Mouse (Mus musculus) stomach, embryonic 15.5 days (tissue): Measurements from ENCODE around the gene Nrros. TPM values are rescaled to one million over a fixed set of nuclear protein-coding genes. Genes with fewer than 3 reads are reported as not detected.
A peak's percentile ranks its signal among the peaks of the same experiment; 100 is the strongest.

ENCODE experiments used
- ATAC-seq: fragments of 200-750 bp; cut with Nextera tagmentation; 2 replicates; pipeline ENCODE4 v1.8.0; 2017; ENCODE audit warnings: low read depth, moderate number of reproducible peaks, moderate TSS enrichment; ENCODE audit not compliant: insufficient read depth, low FRiP score
- H3K27ac ChIP-seq: fragments of 300-500 bp; sonication (generic); 2 replicates; pipeline ENCODE4 v1.5.1; 2015; ENCODE audit warnings: mild to moderate bottlenecking, inconsistent platforms
- H3K27me3 ChIP-seq: fragments of 300-500 bp; sonication (generic); replicated peaks from 2 replicates; pipeline ENCODE4 v1.6.1; 2015; ENCODE audit warnings: inconsistent platforms
- H3K36me3 ChIP-seq: fragments of 300-500 bp; sonication (generic); 2 replicates; pipeline ENCODE4 v1.6.1; 2015; ENCODE audit warnings: inconsistent platforms
- H3K4me1 ChIP-seq: fragments of 300-500 bp; sonication (generic); 2 replicates; pipeline ENCODE4 v1.6.1; 2015; ENCODE audit warnings: inconsistent platforms
- H3K4me2 ChIP-seq: fragments of 300-500 bp; sonication (generic); 2 replicates; pipeline ENCODE4 v1.6.1; 2015; ENCODE audit warnings: mild to moderate bottlenecking, inconsistent platforms
- H3K4me3 ChIP-seq: fragments of 300-500 bp; sonication (generic); replicated peaks from 2 replicates; pipeline ENCODE4 v1.5.1; 2015; ENCODE audit warnings: inconsistent platforms
- H3K9ac ChIP-seq: fragments of 300-500 bp; sonication (generic); 2 replicates; pipeline ENCODE4 v1.6.1; 2015; ENCODE audit warnings: inconsistent platforms
- H3K9me3 ChIP-seq: fragments of 300-500 bp; sonication (generic); 2 replicates; pipeline ENCODE4 v1.6.1; 2016; ENCODE audit warnings: inconsistent platforms
- WGBS: fragments of 180-500 bp; shearing (Covaris S2); methylation state at CpG from one replicate; pipeline ENCODE4 v1.1.7; 2015; 5-methylcytosine and 5-hydroxymethylcytosine counted together
- polyA plus RNA-seq: library from polyadenylated mRNA; unstranded; fragments of >200 nt; fragmentation: Nextera tagmentation; extraction: Ambion mirVana; gene quantifications from 2 replicates; pipeline ENCODE4 v1.2.1, GENCODE M21; 2015

The Nrros gene
- polyA plus RNA-seq, 1 experiment from 2014 or later = 19.5 TPM

DNA sequence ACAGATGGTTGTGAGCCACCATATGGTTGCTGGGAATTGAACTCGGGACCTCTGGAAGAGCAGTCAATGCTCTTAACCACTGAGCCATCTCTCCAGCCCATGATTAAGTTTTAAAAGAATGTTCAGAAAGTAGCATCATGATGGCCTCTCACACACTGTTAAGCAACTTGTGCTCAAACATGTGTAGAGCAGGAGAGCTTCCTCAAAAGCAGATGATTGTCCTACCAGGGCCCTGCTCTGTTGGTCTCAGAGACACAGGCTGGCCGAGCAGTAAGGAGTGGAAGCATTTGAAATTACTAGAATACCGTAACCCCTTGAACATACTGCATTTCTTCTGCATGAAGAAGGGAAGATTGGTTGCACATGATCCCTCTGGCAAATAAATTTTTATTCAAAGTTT lies 6.4 kb downstream of the Nrros start:
- 98% methylated on average over 3 of the region's 3 CpGs for WGBS
- no peak overlapping the region for H3K4me3 ChIP-seq
- H3K9me3 ChIP-seq = no peaks in the 10 kb centered on the region
- no peak overlapping the region for H3K27ac ChIP-seq
- H3K27me3 ChIP-seq = no peaks in the 10 kb centered on the region
- H3K36me3 ChIP-seq = no peaks in the 10 kb centered on the region
- H3K4me2 ChIP-seq = no peak overlapping the region
- no peak for ATAC-seq
- no peak overlapping the region for H3K9ac ChIP-seq
- no peaks in the 10 kb centered on the region for H3K4me1 ChIP-seq

- Histone ChIP-seq H3K36me3 (no peaks in the 10 kb centered on the region), H3K9me3 (no peaks in the 10 kb centered on the region), H3K27me3 (no peaks in the 10 kb centered on the region), H3K27ac (no peak overlapping the region), H3K4me2 (no peak overlapping the region), H3K9ac (no peak overlapping the region), H3K4me3 (no peak overlapping the region), H3K4me1 (no peaks in the 10 kb centered on the region)
- WGBS = 81% methylated on average over 2 of the region's 2 CpGs
- ATAC-seq = no peak
These were observed 8.0 kb downstream of the Nrros start for GRCm38 (mm10) chr16:32157369-32157768.

DNA sequence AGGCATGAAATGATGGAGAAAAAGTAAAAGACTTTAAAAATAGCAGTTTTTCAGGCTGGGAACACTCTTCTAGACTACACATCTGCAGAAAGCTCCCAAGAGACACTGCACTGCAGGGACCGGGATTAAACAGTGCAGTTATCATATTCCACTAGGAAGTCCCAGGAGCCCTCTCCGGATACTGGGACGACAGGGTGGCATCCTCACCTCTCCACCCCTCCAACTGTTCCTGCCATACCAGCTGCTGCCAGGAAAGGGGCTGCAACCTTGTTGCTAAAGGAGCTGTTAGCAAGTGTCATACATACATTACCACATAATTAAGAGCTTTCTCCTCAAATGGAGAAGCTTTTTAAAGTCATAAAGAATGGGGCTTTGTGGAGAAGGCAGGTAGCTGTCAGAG lies 8.7 kb downstream of the Nrros start:
- no peaks in the 10 kb centered on the region for H3K9me3 ChIP-seq
- WGBS = 29% methylated on average over 3 of the region's 3 CpGs
- H3K9ac ChIP-seq = no peak overlapping the region
- H3K4me2 ChIP-seq = no peak overlapping the region
- no peak overlapping the region for H3K4me3 ChIP-seq
- no peak for ATAC-seq
- no peak overlapping the region for H3K27ac ChIP-seq
- H3K27me3 ChIP-seq = no peaks in the 10 kb centered on the region
- no peaks in the 10 kb centered on the region for H3K4me1 ChIP-seq
- H3K36me3 ChIP-seq = no peaks in the 10 kb centered on the region

DNA sequence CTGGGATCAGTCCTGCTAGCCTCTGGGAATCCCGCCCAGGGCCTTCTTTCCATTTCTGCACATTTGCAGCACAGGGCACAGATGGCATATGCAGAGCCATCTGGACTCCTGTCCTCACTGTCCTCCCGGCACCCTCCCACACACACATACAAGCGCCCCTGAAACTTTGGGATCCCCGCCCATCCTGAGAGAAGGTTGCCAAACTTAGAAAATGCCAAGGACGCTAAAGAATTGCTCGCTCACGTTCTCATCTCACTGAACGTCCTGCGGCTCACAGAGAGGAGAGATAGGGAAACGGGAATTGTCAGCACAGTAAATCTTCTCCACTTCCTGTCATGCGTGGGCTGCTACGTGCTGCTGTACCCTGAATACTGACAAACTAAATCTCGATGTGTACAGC lies 11.0 kb downstream of the Nrros start:
- Histone ChIP-seq H3K27ac (no peak overlapping the region), H3K4me1 (no peaks in the 10 kb centered on the region), H3K9me3 (no peaks in the 10 kb centered on the region), H3K4me3 (no peak overlapping the region), H3K9ac (no peak overlapping the region), H3K4me2 (no peak overlapping the region), H3K27me3 (no peaks in the 10 kb centered on the region), H3K36me3 (no peaks in the 10 kb centered on the region)
- ATAC-seq = no peak
- 58% methylated on average over 13 of the region's 13 CpGs for WGBS

- no peak for ATAC-seq
- H3K9ac ChIP-seq = no peak overlapping the region
- no peak overlapping the region for H3K4me2 ChIP-seq
- H3K27me3 ChIP-seq = no peaks in the 10 kb centered on the region
- no peaks in the 10 kb centered on the region for H3K9me3 ChIP-seq
- H3K4me1 ChIP-seq = no peaks in the 10 kb centered on the region
- no peaks in the 10 kb centered on the region for H3K36me3 ChIP-seq
- no peak overlapping the region for H3K4me3 ChIP-seq
- 90% methylated on average over 1 of the region's 1 CpGs for WGBS
- H3K27ac ChIP-seq = no peak overlapping the region
These were observed 11.4 kb downstream of the Nrros start for GRCm38 (mm10) chr16:32153976-32154375.

GRCm38 (mm10) chr16:32147589-32148207 lies 17.7 kb downstream of the Nrros start:
- Histone ChIP-seq H3K27me3 (no peaks in the 10 kb centered on the region), H3K9me3 (no peaks in the 10 kb centered on the region), H3K9ac (no peak overlapping the region), H3K4me3 (no peak overlapping the region), H3K36me3 (no peaks in the 10 kb centered on the region), H3K4me2 (0 out of 2 replicates have a peak overlapping the region, but pooled peaks have one; percentile 19), H3K4me1 (no peaks in the 10 kb centered on the region), H3K27ac (no peak overlapping the region)
- WGBS = 59% methylated on average over 12 of the region's 13 CpGs
- ATAC-seq = no peak

GRCm38 (mm10) chr16:32144592-32144991 lies 20.8 kb downstream of the Nrros start:
- Histone ChIP-seq H3K27ac (no peak overlapping the region), H3K4me1 (no peaks in the 10 kb centered on the region), H3K4me3 (no peak overlapping the region), H3K9me3 (no peaks in the 10 kb centered on the region), H3K9ac (no peak overlapping the region), H3K27me3 (no peaks in the 10 kb centered on the region), H3K36me3 (no peaks in the 10 kb centered on the region), H3K4me2 (no peak overlapping the region)
- whole genome bisulfite sequencing = 93% methylated on average over 17 of the region's 17 CpGs
- ATAC-seq = no peak

DNA sequence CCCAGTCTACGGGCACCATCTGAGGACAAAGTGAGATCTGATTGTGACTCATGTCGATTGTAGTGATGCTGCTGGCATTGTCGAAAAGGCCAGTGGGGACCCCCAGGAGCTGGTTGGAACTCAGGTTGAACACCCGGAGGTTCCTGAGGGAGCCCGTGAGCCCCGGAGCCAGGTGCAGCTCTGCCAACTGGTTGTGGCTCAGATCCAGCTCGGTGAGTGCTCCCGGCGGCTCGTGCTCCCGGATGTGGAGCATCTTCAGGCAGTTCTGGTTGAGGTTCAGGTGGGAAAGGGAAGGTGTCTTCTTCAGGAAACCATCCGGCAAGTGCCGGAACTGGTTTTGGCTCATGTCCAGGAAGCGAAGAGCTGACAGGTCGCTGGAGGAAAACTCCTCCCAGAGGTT lies 21.6 kb downstream of the Nrros start:
- no peaks in the 10 kb centered on the region for H3K27me3 ChIP-seq
- 90% methylated on average over 15 of the region's 15 CpGs for WGBS
- H3K4me3 ChIP-seq = no peak overlapping the region
- H3K4me1 ChIP-seq = no peaks in the 10 kb centered on the region
- no peak overlapping the region for H3K4me2 ChIP-seq
- no peak overlapping the region for H3K9ac ChIP-seq
- ATAC-seq = no peak
- no peak overlapping the region for H3K27ac ChIP-seq
- H3K9me3 ChIP-seq = no peaks in the 10 kb centered on the region
- no peaks in the 10 kb centered on the region for H3K36me3 ChIP-seq

GRCm38 (mm10) chr16:32138954-32139353 lies 26.4 kb downstream of the Nrros start:
- no peak overlapping the region for H3K4me2 ChIP-seq
- 61% methylated on average over 1 of the region's 1 CpGs for whole genome bisulfite sequencing

GRCm38 (mm10) chr16:32135842-32136357 lies 29.5 kb downstream of the Nrros start:
- Histone ChIP-seq H3K9ac (no peak overlapping the region), H3K9me3 (no peaks in the 10 kb centered on the region), H3K36me3 (no peaks in the 10 kb centered on the region), H3K27ac (no peak overlapping the region), H3K4me2 (no peak overlapping the region), H3K4me3 (no peak overlapping the region), H3K27me3 (no peaks in the 10 kb centered on the region), H3K4me1 (no peaks in the 10 kb centered on the region)
- no peak for ATAC-seq
- 81% methylated on average over 7 of the region's 7 CpGs for WGBS

More at GRCm38 (mm10) chr16:32138954-32139353, 26.4 kb downstream of the Nrros start:
- H3K9me3 ChIP-seq = no peaks in the 10 kb centered on the region
- no peaks in the 10 kb centered on the region for H3K4me1 ChIP-seq
- ATAC-seq = no peak
- no peak overlapping the region for H3K4me3 ChIP-seq
- no peaks in the 10 kb centered on the region for H3K36me3 ChIP-seq
- H3K27ac ChIP-seq = no peak overlapping the region
- no peak overlapping the region for H3K9ac ChIP-seq
- no peaks in the 10 kb centered on the region for H3K27me3 ChIP-seq

DNA sequence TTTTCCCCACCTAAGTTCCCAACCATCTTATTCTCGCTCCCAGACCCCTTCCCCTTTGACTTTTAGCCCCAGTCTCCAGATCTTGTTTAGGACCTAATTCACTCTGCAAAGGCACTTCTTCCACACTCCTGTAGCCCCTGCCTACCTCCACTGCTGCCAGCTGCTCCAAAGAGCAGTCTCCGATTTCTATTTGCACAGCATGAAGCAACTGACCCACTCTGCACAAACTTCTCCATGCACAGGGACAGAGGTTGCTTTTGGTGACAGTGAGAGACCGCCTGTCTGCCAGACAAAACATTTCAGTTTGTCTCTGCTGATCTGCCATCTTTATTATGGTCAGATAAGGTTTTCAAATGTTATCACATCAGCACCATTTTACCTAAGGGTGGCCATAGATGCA lies 32.2 kb downstream of the Nrros start:
- H3K4me2 ChIP-seq = no peak overlapping the region
- no peak overlapping the region for H3K4me3 ChIP-seq
- no peak overlapping the region for H3K9ac ChIP-seq
- no peaks in the 10 kb centered on the region for H3K9me3 ChIP-seq
- H3K4me1 ChIP-seq = no peaks in the 10 kb centered on the region
- WGBS = 75% methylated on average over 3 of the region's 3 CpGs
- H3K36me3 ChIP-seq = no peaks in the 10 kb centered on the region
- no peaks in the 10 kb centered on the region for H3K27me3 ChIP-seq
- ATAC-seq = no peak
- H3K27ac ChIP-seq = no peak overlapping the region

DNA sequence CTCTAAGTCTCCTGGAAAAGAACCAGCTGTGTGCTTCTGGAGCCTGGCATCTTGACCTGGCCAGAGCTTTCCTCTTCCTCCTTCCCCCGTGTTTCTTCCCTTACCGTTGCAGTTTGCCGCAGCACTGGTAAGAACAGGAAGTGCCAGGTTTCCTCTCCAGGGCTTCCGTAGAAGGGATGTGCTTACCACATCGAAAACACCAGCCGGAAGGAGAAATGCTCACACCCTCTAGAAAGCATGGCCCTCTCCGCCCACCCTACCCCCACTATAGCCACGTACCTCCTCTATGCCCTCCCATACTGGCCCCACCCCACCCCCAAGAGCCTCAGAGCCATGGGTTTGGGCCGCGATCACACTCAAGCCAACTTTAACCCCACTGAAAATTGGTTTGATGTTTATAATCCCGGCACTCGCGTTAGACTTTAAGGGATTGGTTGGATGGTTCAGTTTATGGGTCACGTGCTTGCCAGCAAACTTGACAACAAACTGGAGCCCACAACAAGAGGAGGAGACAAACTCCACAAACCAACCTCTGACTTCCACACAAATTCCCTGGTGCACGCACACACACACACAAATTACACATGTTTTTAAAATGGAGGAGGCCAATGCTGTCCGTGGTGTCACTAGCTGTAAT lies 35.1 kb downstream of the Nrros start:
- peak overlapping the region; percentile 37 for H3K4me2 ChIP-seq
- WGBS = 58% methylated on average over 16 of the region's 16 CpGs
- H3K4me1 ChIP-seq = no peaks in the 10 kb centered on the region
- no peaks in the 10 kb centered on the region for H3K27me3 ChIP-seq
- peak; percentile 58; the same call in 1 of the 2 replicates for ATAC-seq
- H3K9ac ChIP-seq = no peak overlapping the region
- H3K4me3 ChIP-seq = peak overlapping the region; percentile 21
- H3K9me3 ChIP-seq = no peaks in the 10 kb centered on the region
- no peaks in the 10 kb centered on the region for H3K36me3 ChIP-seq
- H3K27ac ChIP-seq = peak overlapping the region; percentile 48; the same call in 1 of the 2 replicates
